ENCODE assay signal across 9 mouse cellular contexts in genomic region chr9:84019627-84020026, GRCm38 (mm10).
DNase-seq lines count a peak whose midpoint lies in the region; ATAC-seq and TF ChIP-seq lines count a peak whose summit lies in the region.
"Had no signal": no experiment of that assay in that cellular context is flagged by ENCODE, and none has a peak within 500 bp of the region (broad histone marks: within the 10 kb centered on the region; RNA-seq: fewer than 3 reads in every experiment).

No protein-coding gene starts in this region.

- ATAC-seq in cerebellum, adult (ENCODE audit: insufficient number of reproducible peaks, low FRiP score, low TSS enrichment) = peak; percentile 68; the same call in 1 of the 2 replicates
- ATAC-seq in limb, embryonic 14.5 days (ENCODE audit: low FRiP score, low read depth) = no peak
- ATAC-seq in forebrain, embryonic 15.5 days (replicated peaks) = peak; percentile 79
- ATAC-seq in midbrain, embryonic 15.5 days (replicated peaks) = peak; percentile 78; the same call in 1 of the 2 replicates

- WGBS in limb, embryonic 14.5 days = 75% methylated on average over 2 of the region's 2 CpGs
- 72% methylated on average over 2 of the region's 2 CpGs for WGBS in limb, embryonic 10.5 days
- 64% methylated on average over 2 of the region's 2 CpGs for WGBS in forebrain, embryonic 15.5 days
- WGBS in midbrain, embryonic 15.5 days = 60% methylated on average over 2 of the region's 2 CpGs

- TF ChIP-seq POLR2A in limb, embryonic 14.5 days (IDR thresholded peaks at IDR 0.05; ENCODE audit: borderline replicate concordance, extremely low read depth, insufficient read depth, insufficient read length) = no peak

- no peak overlapping the region for H3K4me3 ChIP-seq in limb, embryonic 14.5 days (replicated peaks; ENCODE audit: low read length)
- no peak overlapping the region for H3K4me3 ChIP-seq in limb, embryonic 10.5 days
- no peak overlapping the region for H3K4me3 ChIP-seq in forebrain, embryonic 15.5 days
- no peak overlapping the region for H3K4me3 ChIP-seq in midbrain, embryonic 15.5 days
- H3K4me3 ChIP-seq: erythroblast, embryonic 14.5 days had no signal

- no peaks in the 10 kb centered on the region for H3K27me3 ChIP-seq in limb, embryonic 14.5 days (ENCODE audit: control insufficient read depth, insufficient read depth, low read length)
- H3K27me3 ChIP-seq in limb, embryonic 10.5 days (ENCODE audit: low read depth, poor library complexity, severe bottlenecking) = no peaks in the 10 kb centered on the region
- H3K27me3 ChIP-seq in forebrain, embryonic 15.5 days = no peaks in the 10 kb centered on the region
- H3K27me3 ChIP-seq in midbrain, embryonic 15.5 days (replicated peaks) = no peaks in the 10 kb centered on the region

- H3K9me3 ChIP-seq in limb, embryonic 14.5 days (ENCODE audit: control insufficient read depth, low read length) = no peaks in the 10 kb centered on the region
- no peaks in the 10 kb centered on the region for H3K9me3 ChIP-seq in limb, embryonic 10.5 days (replicated peaks)
- no peaks in the 10 kb centered on the region for H3K9me3 ChIP-seq in forebrain, embryonic 15.5 days
- H3K9me3 ChIP-seq in midbrain, embryonic 15.5 days = no peaks in the 10 kb centered on the region

- no peak overlapping the region for H3K4me2 ChIP-seq in limb, embryonic 14.5 days (replicated peaks; ENCODE audit: low read depth, low read length, severe bottlenecking)
- no peak overlapping the region for H3K4me2 ChIP-seq in forebrain, embryonic 15.5 days (replicated peaks)
- H3K4me2 ChIP-seq in midbrain, embryonic 15.5 days = no peak overlapping the region

- H3K36me3 ChIP-seq in limb, embryonic 14.5 days (ENCODE audit: control insufficient read depth, insufficient read depth, low read length) = no peaks in the 10 kb centered on the region
- no peaks in the 10 kb centered on the region for H3K36me3 ChIP-seq in limb, embryonic 10.5 days
- no peaks in the 10 kb centered on the region for H3K36me3 ChIP-seq in forebrain, embryonic 15.5 days
- H3K36me3 ChIP-seq in midbrain, embryonic 15.5 days (replicated peaks) = no peaks in the 10 kb centered on the region

- H3K4me1 ChIP-seq in limb, embryonic 14.5 days (ENCODE audit: control insufficient read depth, insufficient read depth, low read length) = no peaks in the 10 kb centered on the region
- peaks cover 3% of the 10 kb centered on the region for H3K4me1 ChIP-seq in limb, embryonic 10.5 days
- H3K4me1 ChIP-seq in forebrain, embryonic 15.5 days = no peaks in the 10 kb centered on the region
- H3K4me1 ChIP-seq in midbrain, embryonic 15.5 days = no peaks in the 10 kb centered on the region

- DNase-seq in cerebellum, adult 11-12 months = no peak
- peak; percentile 47 for DNase-seq in limb, embryonic 14.5 days (ENCODE audit: low spot score)
- DNase-seq in limb, embryonic 10.5 days (ENCODE audit: low spot score) = no peak
- no peak for DNase-seq in urinary bladder, postnatal 25 days (ENCODE audit: low spot score)
- no peak for DNase-seq in right cerebral cortex, postnatal 4 days

- H3K27ac ChIP-seq in limb, embryonic 14.5 days (replicated peaks; ENCODE audit: low read depth, low read length) = no peak overlapping the region
- no peak overlapping the region for H3K27ac ChIP-seq in limb, embryonic 10.5 days
- H3K27ac ChIP-seq in forebrain, embryonic 15.5 days (replicated peaks) = no peak overlapping the region
- no peak overlapping the region for H3K27ac ChIP-seq in midbrain, embryonic 15.5 days

- no peak overlapping the region for H3K9ac ChIP-seq in limb, embryonic 14.5 days (ENCODE audit: low read depth, low read length, severe bottlenecking)
- no peak overlapping the region for H3K9ac ChIP-seq in forebrain, embryonic 15.5 days (replicated peaks)
- H3K9ac ChIP-seq in midbrain, embryonic 15.5 days = no peak overlapping the region
